Mouse (Mus musculus) forebrain, embryonic 13.5 days (tissue): ENCODE measurements around the gene Pth1r. TPM values are rescaled to one million over a fixed set of nuclear protein-coding genes. Genes with fewer than 3 reads are reported as not detected.
A peak's percentile ranks its signal among the peaks of the same experiment; 100 is the strongest.

ENCODE experiments used
- ATAC-seq: fragments of 200-750 bp; cut with Nextera tagmentation; 2 replicates; pipeline ENCODE4 v1.8.0; 2017
- H3K27ac ChIP-seq: fragments of 300-500 bp; sonication (generic); 2 replicates; pipeline ENCODE4 v1.5.1; 2015; ENCODE audit warnings: inconsistent platforms, mild to moderate bottlenecking, moderate library complexity
- H3K27me3 ChIP-seq: fragments of 300-500 bp; sonication (generic); 2 replicates; pipeline ENCODE4 v1.6.1; 2015; ENCODE audit warnings: mild to moderate bottlenecking, inconsistent platforms
- H3K36me3 ChIP-seq: fragments of 300-500 bp; sonication (generic); 2 replicates; pipeline ENCODE4 v1.6.1; 2015; ENCODE audit warnings: mild to moderate bottlenecking, inconsistent platforms; ENCODE audit not compliant: poor library complexity, severe bottlenecking
- H3K4me1 ChIP-seq: fragments of 300-500 bp; sonication (generic); 2 replicates; pipeline ENCODE4 v1.6.1; 2015; ENCODE audit warnings: inconsistent platforms
- H3K4me2 ChIP-seq: fragments of 300-500 bp; sonication (generic); 2 replicates; pipeline ENCODE4 v1.6.1; 2015; ENCODE audit warnings: inconsistent platforms, mild to moderate bottlenecking, moderate library complexity
- H3K4me3 ChIP-seq: fragments of 300-500 bp; sonication (generic); 2 replicates; pipeline ENCODE4 v1.5.1; 2015; ENCODE audit warnings: mild to moderate bottlenecking, inconsistent platforms
- H3K9ac ChIP-seq: fragments of 300-500 bp; sonication (generic); 2 replicates; pipeline ENCODE4 v1.6.1; 2015; ENCODE audit warnings: mild to moderate bottlenecking, inconsistent platforms
- H3K9me3 ChIP-seq: fragments of 300-500 bp; sonication (generic); replicated peaks from 2 replicates; pipeline ENCODE4 v1.6.1; 2016; ENCODE audit warnings: inconsistent platforms
- WGBS: fragments of 180-500 bp; shearing (Covaris S2); methylation state at CpG from one replicate; pipeline ENCODE4 v1.1.7; 2015; 5-methylcytosine and 5-hydroxymethylcytosine counted together
- polyA plus RNA-seq: library from polyadenylated mRNA; unstranded; fragments of >200 nt; fragmentation: Nextera tagmentation; extraction: Ambion mirVana; gene quantifications from 2 replicates; pipeline ENCODE4 v1.2.1, GENCODE M21; 2015

Gene Pth1r
- polyA plus RNA-seq, 1 experiment from 2014 or later: 5.9 TPM

DNA sequence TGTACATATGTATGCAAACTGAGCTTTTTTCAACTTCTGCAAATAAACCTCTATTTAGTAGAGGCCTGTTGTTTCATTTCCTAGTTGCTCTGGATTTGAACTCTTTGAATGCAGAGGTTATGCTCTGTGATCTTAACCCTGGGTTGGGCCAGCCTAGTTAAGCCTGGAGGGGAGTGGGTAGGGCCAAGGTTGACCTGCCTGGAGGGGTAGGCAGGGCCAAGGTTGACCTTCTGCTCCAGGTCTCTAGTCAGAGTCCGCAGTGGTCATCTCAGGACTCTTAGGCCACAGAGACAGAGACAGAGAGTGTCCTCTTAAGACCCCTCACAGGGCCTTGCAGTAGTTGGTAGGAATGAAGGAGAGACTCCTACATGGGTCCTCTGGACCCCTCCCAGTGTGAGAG is 35.4 kb downstream of the Pth1r start:
- Histone ChIP-seq H3K4me2 (no peak overlapping the region), H3K36me3 (peaks cover 62% of the 10 kb centered on the region), H3K4me3 (no peak overlapping the region), H3K9ac (no peak overlapping the region), H3K27ac (no peak overlapping the region), H3K27me3 (no peaks in the 10 kb centered on the region), H3K4me1 (no peaks in the 10 kb centered on the region), H3K9me3 (no peaks in the 10 kb centered on the region)
- ATAC-seq: no peak
- 100% methylated on average over 1 of the region's 1 CpGs for WGBS

DNA sequence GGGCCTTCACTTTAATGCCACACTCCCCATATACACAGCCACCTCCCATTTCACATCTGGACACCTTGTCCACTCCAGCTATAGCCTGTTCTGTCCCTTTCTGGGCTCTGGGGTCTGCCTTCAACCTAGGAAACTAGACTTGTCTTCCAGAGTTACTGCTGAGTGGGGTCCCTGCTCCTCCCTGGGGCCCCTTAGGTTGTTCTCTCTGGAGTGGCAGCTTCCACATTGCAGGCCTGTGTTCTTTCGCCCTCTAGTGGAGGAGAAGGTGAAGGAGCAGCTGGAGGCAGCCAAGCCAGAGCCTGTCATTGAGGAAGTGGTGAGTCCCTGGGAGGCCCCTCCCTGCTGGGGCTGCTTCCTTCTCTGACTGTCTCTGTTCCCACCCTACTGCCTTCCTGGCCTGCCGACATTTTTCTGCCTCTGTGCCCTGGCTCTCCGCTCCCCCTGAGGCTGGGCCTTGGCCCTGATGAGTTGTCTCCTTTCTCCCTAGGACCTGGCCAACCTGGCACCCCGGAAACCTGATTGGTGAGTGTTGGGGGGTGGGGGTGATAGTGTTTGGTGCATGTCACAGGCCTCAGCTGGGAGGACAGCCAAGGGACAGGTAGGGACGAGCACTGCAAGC is 37.2 kb downstream of the Pth1r start:
- no peaks in the 10 kb centered on the region for H3K27me3 ChIP-seq
- H3K9ac ChIP-seq: no peak overlapping the region
- ATAC-seq: peak; percentile 87

DNA sequence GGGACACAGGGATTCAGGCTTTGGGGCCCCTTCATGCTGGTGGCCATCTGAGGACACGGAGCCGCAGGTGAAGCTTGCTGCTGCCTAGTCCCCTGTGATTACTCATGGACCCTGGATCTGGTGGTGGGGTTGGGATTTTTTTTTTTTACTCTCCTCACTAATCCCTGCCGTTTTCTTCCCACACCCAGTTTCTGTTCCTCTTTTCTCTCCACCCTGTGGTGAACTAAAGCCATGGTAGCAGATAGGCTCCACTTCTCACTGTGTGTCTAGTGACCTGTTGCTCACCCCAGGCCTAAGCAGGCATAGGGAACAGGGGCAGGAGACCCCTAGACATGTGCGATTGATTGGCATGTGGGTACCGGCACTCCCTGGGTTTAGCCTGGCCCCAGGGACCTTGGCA is 40.2 kb downstream of the Pth1r start:
- Histone ChIP-seq H3K27ac (no peak overlapping the region), H3K4me1 (peaks cover 8% of the 10 kb centered on the region; the same call in 1 of the 2 replicates), H3K27me3 (no peaks in the 10 kb centered on the region), H3K36me3 (peaks cover 32% of the 10 kb centered on the region), H3K4me2 (no peak overlapping the region), H3K9me3 (no peaks in the 10 kb centered on the region), H3K4me3 (no peak overlapping the region), H3K9ac (no peak overlapping the region)
- ATAC-seq: no peak
- WGBS: 92% methylated on average over 5 of the region's 5 CpGs

More for the DNA sequence above, 37.2 kb downstream of the Pth1r start:
- 44% methylated on average over 5 of the region's 5 CpGs for WGBS
- H3K27ac ChIP-seq: no peak overlapping the region
- H3K4me2 ChIP-seq: no peak overlapping the region
- no peaks in the 10 kb centered on the region for H3K9me3 ChIP-seq
- no peak overlapping the region for H3K4me3 ChIP-seq
- no peaks in the 10 kb centered on the region for H3K4me1 ChIP-seq
- H3K36me3 ChIP-seq: peaks cover 51% of the 10 kb centered on the region

DNA sequence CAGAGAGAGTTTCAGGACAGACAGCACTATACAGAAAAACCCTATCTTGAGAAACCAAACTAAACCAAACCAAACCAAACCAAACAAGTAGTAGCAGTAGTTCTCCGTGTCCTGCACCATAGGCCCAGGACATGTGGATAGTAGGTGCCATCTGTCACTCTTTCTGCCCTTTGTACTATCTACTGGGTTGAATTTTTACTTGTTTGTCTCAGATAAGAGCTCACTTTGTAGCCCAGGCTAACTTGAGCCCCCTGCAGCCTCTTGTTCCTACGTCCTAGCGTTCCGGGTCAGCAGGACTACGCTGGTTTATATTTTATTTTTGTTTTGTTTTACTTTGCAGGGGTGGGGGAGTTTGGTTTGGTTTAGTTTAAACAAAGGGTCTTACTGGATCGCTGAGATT is 43.0 kb downstream of the Pth1r start:
- Histone ChIP-seq H3K9ac (no peak overlapping the region), H3K4me3 (no peak overlapping the region), H3K36me3 (peaks cover 25% of the 10 kb centered on the region), H3K27me3 (no peaks in the 10 kb centered on the region), H3K27ac (no peak overlapping the region), H3K4me2 (no peak overlapping the region), H3K4me1 (peaks cover 8% of the 10 kb centered on the region; the same call in 1 of the 2 replicates), H3K9me3 (no peaks in the 10 kb centered on the region)
- no peak for ATAC-seq
- 93% methylated on average over 6 of the region's 6 CpGs for WGBS

DNA sequence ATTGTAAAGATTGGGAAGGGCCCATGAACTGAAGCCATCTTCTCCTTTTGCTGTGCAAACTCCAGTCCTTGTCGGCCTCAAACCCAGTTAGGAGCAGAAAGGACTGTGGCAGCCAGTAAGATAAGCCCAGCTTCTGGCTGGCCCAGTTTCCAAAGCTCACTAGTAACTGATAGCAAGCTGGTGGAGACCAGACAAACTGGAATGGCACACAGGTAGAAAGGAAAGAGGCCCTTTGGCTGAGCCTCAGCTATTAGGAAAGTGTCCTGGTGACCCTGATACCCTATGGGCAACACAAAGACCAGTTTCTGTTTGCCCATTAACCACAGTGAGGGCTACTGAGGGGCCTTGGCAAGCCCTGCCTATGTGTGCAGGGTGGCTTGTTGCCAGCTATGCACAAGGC is 44.1 kb downstream of the Pth1r start:
- Histone ChIP-seq H3K36me3 (peaks cover 15% of the 10 kb centered on the region), H3K9me3 (no peaks in the 10 kb centered on the region), H3K4me1 (peaks cover 8% of the 10 kb centered on the region; the same call in 1 of the 2 replicates), H3K9ac (no peak overlapping the region), H3K27me3 (no peaks in the 10 kb centered on the region), H3K27ac (no peak overlapping the region), H3K4me3 (no peak overlapping the region), H3K4me2 (no peak overlapping the region)
- 92% methylated on average over 1 of the region's 1 CpGs for WGBS
- no peak for ATAC-seq

DNA sequence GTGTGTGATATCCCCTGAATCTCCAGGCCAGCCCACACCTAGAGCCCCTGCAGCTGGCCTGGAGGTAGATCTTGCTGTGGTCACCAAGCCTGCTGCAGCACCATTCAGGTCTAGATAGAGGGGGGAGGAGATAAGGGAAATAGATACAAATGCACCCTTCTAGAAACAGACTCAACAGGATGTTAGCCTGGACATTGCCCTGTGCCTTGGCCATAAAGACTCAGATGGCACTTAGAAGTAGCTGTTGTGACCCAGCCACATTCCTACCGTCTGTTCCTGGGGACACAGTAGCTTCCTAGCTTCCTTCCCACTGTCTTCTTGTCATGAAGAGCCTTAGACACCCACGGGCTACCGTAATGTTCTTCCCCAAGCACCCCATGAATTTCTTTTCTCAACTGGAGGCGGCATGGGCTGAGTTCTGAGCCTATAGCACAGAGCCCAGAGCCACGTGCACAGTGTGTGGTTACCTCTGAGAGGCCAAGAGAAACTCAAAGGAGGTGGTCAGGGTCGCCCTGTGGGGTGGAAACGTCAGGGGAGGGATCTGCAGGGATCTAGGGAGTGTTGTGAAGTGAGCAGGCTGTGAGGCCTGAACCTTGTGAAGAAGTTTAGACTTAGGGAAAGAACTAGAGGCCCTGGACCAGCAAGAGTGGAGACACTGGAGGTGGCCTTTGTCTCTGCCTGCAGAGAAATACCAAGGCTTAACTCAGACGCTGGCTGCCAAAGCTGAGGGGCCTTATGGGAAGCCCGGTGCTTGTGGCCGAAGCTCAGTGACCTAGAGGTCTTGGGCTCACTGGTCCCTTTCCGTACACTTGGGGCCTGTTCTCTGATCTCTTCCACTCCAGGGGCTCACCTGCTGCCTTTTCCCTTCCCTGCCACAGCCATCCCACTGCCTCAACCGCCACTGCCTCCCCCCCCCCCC is 45.6 kb downstream of the Pth1r start:
- H3K9ac ChIP-seq: no peak overlapping the region
- H3K9me3 ChIP-seq: no peaks in the 10 kb centered on the region
- no peaks in the 10 kb centered on the region for H3K27me3 ChIP-seq
- ATAC-seq: no peak
- H3K4me3 ChIP-seq: no peak overlapping the region
- peaks cover 24% of the 10 kb centered on the region for H3K36me3 ChIP-seq
- WGBS: 75% methylated on average over 12 of the region's 12 CpGs
- H3K4me2 ChIP-seq: no peak overlapping the region
- no peak overlapping the region for H3K27ac ChIP-seq
- peaks cover 8% of the 10 kb centered on the region; the same call in 1 of the 2 replicates for H3K4me1 ChIP-seq

DNA sequence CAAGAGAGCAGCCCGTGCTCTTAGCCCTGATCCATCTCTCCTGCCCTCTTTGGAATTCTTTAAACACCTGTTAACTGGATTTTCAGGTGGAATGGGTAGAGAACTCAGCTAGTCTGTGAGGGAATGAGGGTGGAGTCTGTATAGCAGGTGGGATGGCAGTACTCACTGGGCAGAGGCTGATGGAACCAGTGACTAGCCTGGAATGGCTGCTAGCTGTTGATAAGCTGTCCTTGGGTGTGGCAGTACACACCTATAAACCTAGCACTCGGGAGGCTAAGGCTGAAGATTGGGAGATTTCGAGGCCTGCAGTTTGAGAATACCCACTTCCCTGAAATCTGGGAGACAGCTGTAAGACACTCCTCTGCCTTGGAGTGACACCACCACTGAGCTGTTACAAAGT is 47.4 kb downstream of the Pth1r start:
- no peaks in the 10 kb centered on the region for H3K27me3 ChIP-seq
- no peak for ATAC-seq
- H3K9me3 ChIP-seq: no peaks in the 10 kb centered on the region
- no peak overlapping the region for H3K9ac ChIP-seq
- H3K4me2 ChIP-seq: no peak overlapping the region
- H3K4me3 ChIP-seq: no peak overlapping the region
- 92% methylated on average over 3 of the region's 3 CpGs for WGBS
- peaks cover 33% of the 10 kb centered on the region for H3K36me3 ChIP-seq
- H3K27ac ChIP-seq: no peak overlapping the region
- peaks cover 8% of the 10 kb centered on the region; the same call in 1 of the 2 replicates for H3K4me1 ChIP-seq

DNA sequence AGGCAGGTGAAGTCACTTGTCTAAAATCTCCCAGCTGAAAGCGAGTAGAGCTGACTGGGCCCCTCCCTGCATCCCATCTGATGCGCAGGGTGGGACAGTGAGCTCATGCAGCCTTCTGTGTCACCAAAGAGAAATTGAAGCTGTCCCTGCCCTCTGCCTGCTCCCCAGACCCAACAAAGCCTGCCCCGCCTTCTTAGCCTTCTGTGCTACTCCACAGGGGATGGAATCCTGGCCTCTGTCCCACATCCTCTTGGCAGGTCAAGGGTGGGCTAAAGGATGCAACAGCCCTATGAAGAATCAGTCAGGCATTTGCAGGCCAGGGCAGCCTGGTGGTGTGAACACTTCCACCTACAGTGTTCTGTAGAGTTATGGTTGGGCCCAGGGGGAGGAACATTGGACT is 49.5 kb downstream of the Pth1r start:
- H3K27ac ChIP-seq: no peak overlapping the region
- no peaks in the 10 kb centered on the region for H3K27me3 ChIP-seq
- no peaks in the 10 kb centered on the region for H3K9me3 ChIP-seq
- no peak overlapping the region for H3K9ac ChIP-seq
- no peak for ATAC-seq
- H3K36me3 ChIP-seq: peaks cover 49% of the 10 kb centered on the region
- H3K4me1 ChIP-seq: 0 out of 2 replicates have a peak, but pooled peaks cover under 1% of the 10 kb centered on the region
- H3K4me2 ChIP-seq: no peak overlapping the region
- H3K4me3 ChIP-seq: no peak overlapping the region
- WGBS: 89% methylated on average over 3 of the region's 3 CpGs

DNA sequence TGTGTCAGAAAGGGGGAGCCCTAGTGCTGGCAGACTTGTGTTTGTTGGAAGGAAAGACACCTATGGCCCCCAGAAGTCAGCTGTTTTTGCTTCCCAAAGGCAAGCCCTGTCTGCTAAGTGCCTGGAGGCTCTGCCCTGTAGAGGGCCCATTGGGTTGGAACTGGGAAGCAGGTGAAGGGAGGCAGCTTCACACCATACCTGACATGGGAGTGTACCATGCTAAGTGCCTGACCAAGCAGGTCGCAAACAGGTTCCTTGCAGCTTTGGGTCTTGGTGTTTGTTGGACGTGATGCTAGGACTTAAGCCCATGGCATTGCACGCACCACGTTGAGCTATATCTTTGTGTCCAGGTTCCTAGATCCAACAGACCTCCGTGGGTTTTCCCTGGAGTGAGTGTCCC is 50.5 kb downstream of the Pth1r start:
- H3K4me3 ChIP-seq: no peak overlapping the region
- no peak overlapping the region for H3K9ac ChIP-seq
- H3K36me3 ChIP-seq: peaks cover 49% of the 10 kb centered on the region
- 89% methylated on average over 5 of the region's 5 CpGs for WGBS
- H3K9me3 ChIP-seq: no peaks in the 10 kb centered on the region
- H3K27me3 ChIP-seq: no peaks in the 10 kb centered on the region
- no peaks in the 10 kb centered on the region for H3K4me1 ChIP-seq
- no peak overlapping the region for H3K27ac ChIP-seq
- no peak for ATAC-seq
- H3K4me2 ChIP-seq: no peak overlapping the region

DNA sequence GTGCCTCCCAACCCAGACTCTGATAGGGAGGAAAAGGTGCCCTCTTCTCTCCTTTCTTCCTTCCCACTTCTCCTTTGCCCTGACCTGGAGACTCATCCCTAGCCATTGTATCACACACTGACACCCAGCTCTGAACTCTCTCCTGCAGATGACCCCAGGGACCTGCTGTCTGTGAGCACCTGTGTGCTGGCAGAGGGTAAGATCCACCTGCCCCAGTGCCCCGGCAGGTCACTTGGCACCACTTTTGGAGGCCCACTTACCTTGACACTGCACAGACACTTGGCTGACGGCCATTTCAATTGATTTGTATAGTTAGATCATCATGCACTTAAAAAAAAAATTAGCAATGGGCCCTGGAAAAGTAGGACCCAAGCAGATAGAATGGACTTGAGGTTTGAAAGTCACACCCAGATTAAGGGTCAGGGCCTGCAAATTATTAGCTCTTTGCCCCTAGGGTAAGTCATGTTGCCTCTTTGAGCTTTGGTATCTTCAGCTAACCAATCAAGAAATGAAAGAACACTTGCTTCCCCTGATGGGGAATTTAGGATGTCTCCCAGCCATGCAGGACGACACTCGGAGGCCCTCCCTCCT is 51.7 kb downstream of the Pth1r start:
- Histone ChIP-seq H3K27me3 (no peaks in the 10 kb centered on the region), H3K9me3 (no peaks in the 10 kb centered on the region), H3K9ac (no peak overlapping the region), H3K4me1 (no peaks in the 10 kb centered on the region), H3K36me3 (peaks cover 42% of the 10 kb centered on the region), H3K4me2 (no peak overlapping the region), H3K4me3 (no peak overlapping the region), H3K27ac (no peak overlapping the region)
- 86% methylated on average over 4 of the region's 4 CpGs for WGBS
- no peak for ATAC-seq

DNA sequence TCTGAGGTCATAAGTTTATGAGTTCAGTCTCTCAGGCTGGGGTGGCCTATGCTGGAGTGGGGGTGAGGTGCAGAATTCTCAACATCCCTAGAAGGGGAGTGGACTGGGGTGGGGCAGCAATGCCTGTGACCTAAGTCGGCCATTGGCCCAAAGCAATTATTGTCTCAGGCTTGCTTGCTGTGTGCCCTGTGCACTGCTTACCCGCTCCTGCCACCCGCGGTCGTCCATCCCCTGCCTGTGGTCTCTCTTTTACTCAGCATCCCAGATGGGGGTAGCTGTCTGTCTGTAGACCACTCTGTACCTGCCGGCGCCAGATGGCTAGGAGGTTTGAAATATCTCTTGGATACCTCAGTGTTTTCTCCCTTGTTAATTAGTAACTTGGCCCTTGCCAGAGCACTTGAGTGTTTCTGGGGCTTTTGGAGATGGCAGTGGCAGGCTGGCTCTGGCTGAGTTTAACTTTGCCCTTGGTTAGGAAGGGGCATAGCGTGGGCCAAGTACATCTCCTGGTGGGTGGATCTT is 57.6 kb downstream of the Pth1r start:
- Histone ChIP-seq H3K4me3 (no peak overlapping the region), H3K36me3 (peaks cover 15% of the 10 kb centered on the region), H3K27ac (no peak overlapping the region), H3K9me3 (no peaks in the 10 kb centered on the region), H3K4me1 (peaks cover 29% of the 10 kb centered on the region), H3K4me2 (no peak overlapping the region), H3K27me3 (no peaks in the 10 kb centered on the region), H3K9ac (no peak overlapping the region)
- 86% methylated on average over 8 of the region's 8 CpGs for WGBS
- no peak for ATAC-seq

DNA sequence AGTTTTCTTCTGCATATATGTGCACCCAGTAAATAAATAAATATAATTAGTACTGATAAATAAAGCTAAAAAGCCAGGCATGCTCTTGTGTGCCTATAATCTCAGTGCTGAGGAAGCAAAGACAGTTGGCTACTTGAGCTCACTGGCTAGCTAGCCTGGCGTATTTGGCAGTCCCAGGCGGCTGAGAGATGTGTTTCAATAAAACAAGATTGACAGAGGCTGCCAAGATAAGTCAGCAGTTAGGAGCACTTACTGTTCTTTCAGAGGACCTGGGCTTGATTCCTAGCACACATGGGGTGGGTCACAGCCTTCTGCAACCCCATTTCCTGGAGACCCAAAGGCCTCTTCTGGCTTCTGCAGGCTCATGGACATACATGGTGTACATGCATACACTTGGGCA is 59.1 kb downstream of the Pth1r start:
- Histone ChIP-seq H3K4me1 (peaks cover 43% of the 10 kb centered on the region), H3K36me3 (peaks cover 2% of the 10 kb centered on the region; the same call in 1 of the 2 replicates), H3K27ac (no peak overlapping the region), H3K9me3 (no peaks in the 10 kb centered on the region), H3K4me3 (no peak overlapping the region), H3K27me3 (no peaks in the 10 kb centered on the region), H3K9ac (no peak overlapping the region), H3K4me2 (no peak overlapping the region)
- ATAC-seq: no peak
- 85% methylated on average over 2 of the region's 2 CpGs for WGBS
